Mouse (Mus musculus): ENCODE measurements around the gene Apol8. TPM values are rescaled to one million over a fixed set of nuclear protein-coding genes. Genes with fewer than 3 reads are reported as not detected.

The Apol8 gene
- 0.08 and 0.11 TPM in 2 replicates for polyA plus RNA-seq (2012; rRNA removed)

- WGBS: 6% methylated on average over 9 of the region's 9 CpGs
- peak; percentile 61 for DNase-seq
- H3K36me3 ChIP-seq (ENCODE audit: control insufficient read depth, insufficient read depth, low read length): peaks cover 18% of the 10 kb centered on the region
- no peak for TF ChIP-seq POLR2A (IDR thresholded peaks at IDR 0.05; ENCODE audit: control insufficient read depth, extremely low read depth, insufficient read depth, low read length, poor library complexity)
- TF ChIP-seq CTCF (IDR thresholded peaks at IDR 0.05; ENCODE audit: borderline replicate concordance, control insufficient read depth, extremely low read depth, insufficient read depth, low read length, poor library complexity): peak; percentile 90
- no peaks in the 10 kb centered on the region for H3K27me3 ChIP-seq (ENCODE audit: control insufficient read depth, insufficient read depth, low read length)
- no peak within 1 kb of the TSS for H3K27ac ChIP-seq (ENCODE audit: control insufficient read depth, insufficient read depth, low read length)
- no peak within 1 kb of the TSS for H3K4me3 ChIP-seq (ENCODE audit: control insufficient read depth, insufficient read depth, low read length)
- H3K4me1 ChIP-seq (replicated peaks; ENCODE audit: control insufficient read depth, insufficient read depth, low read length): no peaks in the 10 kb centered on the region
Measured at GRCm38 (mm10) chr15:77756848-77757247, at the start of gene Apol8. TSS of gene Apol8 (minus strand) at chr15:77757003.

GRCm38 (mm10) chr15:77805657-77806056 is 48.9 kb upstream of the Apol8 start:
- TF ChIP-seq CTCF (IDR thresholded peaks at IDR 0.05; ENCODE audit: borderline replicate concordance, control insufficient read depth, extremely low read depth, insufficient read depth, low read length, poor library complexity) (no peak), POLR2A (IDR thresholded peaks at IDR 0.05; ENCODE audit: control insufficient read depth, extremely low read depth, insufficient read depth, low read length, poor library complexity) (no peak)
- H3K27me3 ChIP-seq (ENCODE audit: control insufficient read depth, insufficient read depth, low read length): no peaks in the 10 kb centered on the region
- WGBS: 9% methylated on average over 4 of the region's 4 CpGs
- peak overlapping the region; percentile 92 for H3K27ac ChIP-seq (ENCODE audit: control insufficient read depth, insufficient read depth, low read length)
- H3K4me3 ChIP-seq (ENCODE audit: control insufficient read depth, insufficient read depth, low read length): no peak overlapping the region
- peaks cover 82% of the 10 kb centered on the region for H3K4me1 ChIP-seq (replicated peaks; ENCODE audit: control insufficient read depth, insufficient read depth, low read length)
- H3K36me3 ChIP-seq (ENCODE audit: control insufficient read depth, insufficient read depth, low read length): peaks cover 41% of the 10 kb centered on the region
- DNase-seq: peak; percentile 50

DNA sequence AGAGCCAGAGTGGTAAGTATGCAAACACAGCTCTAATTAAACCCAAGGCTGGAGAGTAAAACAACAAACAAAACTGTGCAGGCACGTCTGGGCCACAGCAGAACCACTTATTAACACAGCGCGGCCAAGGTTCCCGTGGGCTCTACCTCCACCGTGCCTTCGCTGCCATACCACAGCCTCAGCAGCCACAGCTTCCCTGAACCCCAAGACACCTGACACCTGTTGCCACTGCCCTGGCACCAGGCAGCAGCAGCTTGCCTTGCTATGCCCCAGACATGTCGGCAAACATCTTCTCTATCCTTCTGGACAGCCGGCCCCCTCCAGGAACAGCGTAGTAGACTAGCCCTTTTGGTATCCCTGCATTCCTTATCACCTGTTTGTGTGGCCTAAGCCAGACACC is 48.1 kb upstream of the Apol8 start:
- Histone ChIP-seq H3K4me3 (ENCODE audit: control insufficient read depth, insufficient read depth, low read length) (no peak overlapping the region), H3K4me1 (replicated peaks; ENCODE audit: control insufficient read depth, insufficient read depth, low read length) (peaks cover 85% of the 10 kb centered on the region), H3K27me3 (ENCODE audit: control insufficient read depth, insufficient read depth, low read length) (no peaks in the 10 kb centered on the region), H3K27ac (ENCODE audit: control insufficient read depth, insufficient read depth, low read length) (peak overlapping the region; percentile 92), H3K36me3 (ENCODE audit: control insufficient read depth, insufficient read depth, low read length) (peaks cover 41% of the 10 kb centered on the region)
- TF ChIP-seq POLR2A (IDR thresholded peaks at IDR 0.05; ENCODE audit: control insufficient read depth, extremely low read depth, insufficient read depth, low read length, poor library complexity) (no peak), CTCF (IDR thresholded peaks at IDR 0.05; ENCODE audit: borderline replicate concordance, control insufficient read depth, extremely low read depth, insufficient read depth, low read length, poor library complexity) (no peak)
- WGBS: 17% methylated on average over 9 of the region's 9 CpGs
- peak; percentile 45 for DNase-seq

- peak overlapping the region; percentile 92 for H3K27ac ChIP-seq (ENCODE audit: control insufficient read depth, insufficient read depth, low read length)
- WGBS: 42% methylated on average over 6 of the region's 6 CpGs
- no peak for DNase-seq
Measured at GRCm38 (mm10) chr15:77804460-77804859, 47.7 kb upstream of the Apol8 start.

GRCm38 (mm10) chr15:77803747-77804146 is 46.9 kb upstream of the Apol8 start:
- WGBS: 79% methylated on average over 3 of the region's 3 CpGs
- no peak for DNase-seq
- TF ChIP-seq POLR2A (IDR thresholded peaks at IDR 0.05; ENCODE audit: control insufficient read depth, extremely low read depth, insufficient read depth, low read length, poor library complexity) (no peak), CTCF (IDR thresholded peaks at IDR 0.05; ENCODE audit: borderline replicate concordance, control insufficient read depth, extremely low read depth, insufficient read depth, low read length, poor library complexity) (no peak)
- H3K4me1 ChIP-seq (replicated peaks; ENCODE audit: control insufficient read depth, insufficient read depth, low read length): peaks cover 91% of the 10 kb centered on the region
- H3K27me3 ChIP-seq (ENCODE audit: control insufficient read depth, insufficient read depth, low read length): no peaks in the 10 kb centered on the region
- peaks cover 41% of the 10 kb centered on the region for H3K36me3 ChIP-seq (ENCODE audit: control insufficient read depth, insufficient read depth, low read length)
- no peak overlapping the region for H3K4me3 ChIP-seq (ENCODE audit: control insufficient read depth, insufficient read depth, low read length)
- peak overlapping the region; percentile 92; the same call in 1 of the 2 replicates for H3K27ac ChIP-seq (ENCODE audit: control insufficient read depth, insufficient read depth, low read length)

More at GRCm38 (mm10) chr15:77804460-77804859, 47.7 kb upstream of the Apol8 start:
- TF ChIP-seq CTCF (IDR thresholded peaks at IDR 0.05; ENCODE audit: borderline replicate concordance, control insufficient read depth, extremely low read depth, insufficient read depth, low read length, poor library complexity) (no peak), POLR2A (IDR thresholded peaks at IDR 0.05; ENCODE audit: control insufficient read depth, extremely low read depth, insufficient read depth, low read length, poor library complexity) (no peak)
- peaks cover 88% of the 10 kb centered on the region for H3K4me1 ChIP-seq (replicated peaks; ENCODE audit: control insufficient read depth, insufficient read depth, low read length)
- peaks cover 41% of the 10 kb centered on the region for H3K36me3 ChIP-seq (ENCODE audit: control insufficient read depth, insufficient read depth, low read length)
- H3K4me3 ChIP-seq (ENCODE audit: control insufficient read depth, insufficient read depth, low read length): no peak overlapping the region
- H3K27me3 ChIP-seq (ENCODE audit: control insufficient read depth, insufficient read depth, low read length): no peaks in the 10 kb centered on the region

GRCm38 (mm10) chr15:77802992-77803391 is 46.2 kb upstream of the Apol8 start:
- 0 out of 2 replicates have a peak, but pooled peaks have one; percentile 33 for TF ChIP-seq CTCF (IDR thresholded peaks at IDR 0.05; ENCODE audit: borderline replicate concordance, control insufficient read depth, extremely low read depth, insufficient read depth, low read length, poor library complexity)
- no peak for TF ChIP-seq POLR2A (IDR thresholded peaks at IDR 0.05; ENCODE audit: control insufficient read depth, extremely low read depth, insufficient read depth, low read length, poor library complexity)
- peaks cover 94% of the 10 kb centered on the region for H3K4me1 ChIP-seq (replicated peaks; ENCODE audit: control insufficient read depth, insufficient read depth, low read length)
- WGBS: 83% methylated on average over 4 of the region's 4 CpGs
- no peak overlapping the region for H3K4me3 ChIP-seq (ENCODE audit: control insufficient read depth, insufficient read depth, low read length)
- H3K36me3 ChIP-seq (ENCODE audit: control insufficient read depth, insufficient read depth, low read length): peaks cover 37% of the 10 kb centered on the region
- H3K27ac ChIP-seq (ENCODE audit: control insufficient read depth, insufficient read depth, low read length): peak overlapping the region; percentile 32; the same call in 1 of the 2 replicates
- peak; percentile 54 for DNase-seq
- H3K27me3 ChIP-seq (ENCODE audit: control insufficient read depth, insufficient read depth, low read length): no peaks in the 10 kb centered on the region

GRCm38 (mm10) chr15:77801188-77801587 is 44.4 kb upstream of the Apol8 start:
- Histone ChIP-seq H3K4me1 (replicated peaks; ENCODE audit: control insufficient read depth, insufficient read depth, low read length) (peaks cover 91% of the 10 kb centered on the region), H3K36me3 (ENCODE audit: control insufficient read depth, insufficient read depth, low read length) (peaks cover 23% of the 10 kb centered on the region; the same call in 1 of the 2 replicates), H3K27ac (ENCODE audit: control insufficient read depth, insufficient read depth, low read length) (peak overlapping the region; percentile 97), H3K4me3 (ENCODE audit: control insufficient read depth, insufficient read depth, low read length) (no peak overlapping the region), H3K27me3 (ENCODE audit: control insufficient read depth, insufficient read depth, low read length) (no peaks in the 10 kb centered on the region)
- TF ChIP-seq POLR2A (IDR thresholded peaks at IDR 0.05; ENCODE audit: control insufficient read depth, extremely low read depth, insufficient read depth, low read length, poor library complexity) (no peak), CTCF (IDR thresholded peaks at IDR 0.05; ENCODE audit: borderline replicate concordance, control insufficient read depth, extremely low read depth, insufficient read depth, low read length, poor library complexity) (no peak)
- WGBS: 5% methylated on average over 4 of the region's 4 CpGs
- DNase-seq: no peak

Measured in thymus, adult 2 months (tissue).